Comparison of ENCODE assay signal across 8 mouse cellular contexts in the genomic region with DNA sequence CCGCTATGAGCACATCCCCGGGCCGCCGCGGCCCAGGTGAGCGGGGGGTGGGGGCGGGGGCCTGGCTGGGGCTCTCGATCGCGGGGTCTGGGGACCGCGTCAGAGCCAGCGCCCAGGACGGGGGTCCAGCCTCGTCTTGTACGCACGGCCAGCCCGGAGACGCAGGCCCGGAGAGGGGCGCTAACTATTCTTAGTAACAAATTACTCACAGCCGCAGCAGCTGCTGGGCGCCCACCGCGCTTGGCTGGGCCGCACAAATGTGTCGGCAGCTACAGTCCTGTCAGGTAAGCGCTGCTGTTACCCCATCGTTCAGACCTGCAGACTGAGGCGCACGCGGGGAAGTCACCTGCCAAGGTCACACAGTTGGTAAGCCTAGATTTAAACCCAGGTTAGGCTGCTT. TPM values are rescaled to one million over a fixed set of nuclear protein-coding genes. Genes with fewer than 3 reads are reported as not detected.
A peak's percentile ranks its signal among the peaks of the same experiment; 100 is the strongest.
DNase-seq lines count a peak whose midpoint lies in the region; ATAC-seq and TF ChIP-seq lines count a peak whose summit lies in the region.

No protein-coding gene starts in this region.

- peak overlapping the region; percentile 59 for H3K9ac ChIP-seq in heart, adult 2 months (ENCODE audit: low read depth, low read length)
- H3K9ac ChIP-seq in ES-Bruce4 (ENCODE audit: low read depth, poor library complexity, severe bottlenecking): no peak overlapping the region
- peak overlapping the region; percentile 66 for H3K9ac ChIP-seq in forebrain, embryonic 11.5 days (ENCODE audit: low read length)
- peak overlapping the region; percentile 76 for H3K9ac ChIP-seq in midbrain, embryonic 16.5 days (ENCODE audit: low read depth, low read length)

- TF ChIP-seq POLR2A in heart, adult 2 months (IDR thresholded peaks at IDR 0.05; ENCODE audit: insufficient read depth, low read depth, low read length): no peak
- TF ChIP-seq POLR2A in ES-Bruce4 (IDR thresholded peaks at IDR 0.05; ENCODE audit: insufficient read depth, low read length): no peak

- no peak overlapping the region; the same call in 1 of the 2 replicates for H3K27ac ChIP-seq in heart, adult 2 months
- no peak overlapping the region for H3K27ac ChIP-seq in ES-Bruce4 (ENCODE audit: insufficient read depth, low read length)
- no peak overlapping the region for H3K27ac ChIP-seq in forebrain, embryonic 11.5 days (ENCODE audit: low read depth, low read length)
- peak overlapping the region; percentile 78 for H3K27ac ChIP-seq in midbrain, embryonic 16.5 days (ENCODE audit: low read length)

- peak overlapping the region; percentile 57 for H3K4me3 ChIP-seq in heart, adult 2 months
- H3K4me3 ChIP-seq in ES-Bruce4 (ENCODE audit: low read depth, low read length): peak overlapping the region; percentile 66
- peak overlapping the region; percentile 53 for H3K4me3 ChIP-seq in forebrain, embryonic 11.5 days (ENCODE audit: low read depth, low read length)
- H3K4me3 ChIP-seq in midbrain, embryonic 16.5 days (ENCODE audit: low read depth, low read length): peak overlapping the region; percentile 70

- peaks cover 2% of the 10 kb centered on the region for H3K4me1 ChIP-seq in heart, adult 2 months (ENCODE audit: control insufficient read depth, insufficient read depth, low read length)
- H3K4me1 ChIP-seq in ES-Bruce4 (ENCODE audit: control insufficient read depth, insufficient read depth, low read length): no peaks in the 10 kb centered on the region
- H3K4me1 ChIP-seq in forebrain, embryonic 11.5 days (replicated peaks; ENCODE audit: control insufficient read depth, insufficient read depth, low read length): peaks cover 10% of the 10 kb centered on the region; the same call in 1 of the 2 replicates
- peaks cover 13% of the 10 kb centered on the region for H3K4me1 ChIP-seq in midbrain, embryonic 16.5 days (ENCODE audit: control insufficient read depth, insufficient read depth, low read length)

- H3K4me2 ChIP-seq in forebrain, embryonic 11.5 days (ENCODE audit: low read depth, low read length, severe bottlenecking): peak overlapping the region; percentile 97
- H3K4me2 ChIP-seq in midbrain, embryonic 16.5 days (ENCODE audit: low read length): peak overlapping the region; percentile 93

- H3K27me3 ChIP-seq in heart, adult 2 months (ENCODE audit: control insufficient read depth, insufficient read depth, low read length): no peaks in the 10 kb centered on the region
- H3K27me3 ChIP-seq in ES-Bruce4 (ENCODE audit: control insufficient read depth, insufficient read depth, low read length, poor library complexity, severe bottlenecking): no peaks in the 10 kb centered on the region
- no peaks in the 10 kb centered on the region for H3K27me3 ChIP-seq in forebrain, embryonic 11.5 days (ENCODE audit: control insufficient read depth, insufficient read depth, low read length)
- H3K27me3 ChIP-seq in midbrain, embryonic 16.5 days (ENCODE audit: control insufficient read depth, insufficient read depth, low read depth, low read length): no peaks in the 10 kb centered on the region

- no peaks in the 10 kb centered on the region for H3K36me3 ChIP-seq in heart, adult 2 months (ENCODE audit: control insufficient read depth, insufficient read depth, low read length)
- no peaks in the 10 kb centered on the region for H3K36me3 ChIP-seq in ES-Bruce4 (ENCODE audit: control insufficient read depth, insufficient read depth, low read length, poor library complexity, severe bottlenecking)
- no peaks in the 10 kb centered on the region for H3K36me3 ChIP-seq in forebrain, embryonic 11.5 days (ENCODE audit: control insufficient read depth, insufficient read depth, low read length)
- H3K36me3 ChIP-seq in midbrain, embryonic 16.5 days (ENCODE audit: control insufficient read depth, insufficient read depth, low read length): no peaks in the 10 kb centered on the region

- intact Hi-C loops in heart, adult 2 months (cut with DNase I): no loop called here

- DNase-seq in heart, adult 2 months: no peak
- no peak for DNase-seq in heart, adult 9 months (ENCODE audit: low spot score in 2 of 2)
- DNase-seq in forebrain, embryonic 11.5 days (ENCODE audit: low spot score): no peak
- peak; percentile 56 for DNase-seq in kidney, postnatal 10 days
- no peak for DNase-seq in adipocyte (ENCODE audit: low spot score)

- no peaks in the 10 kb centered on the region for H3K79me2 ChIP-seq in heart, adult 2 months (replicated peaks; ENCODE audit: control insufficient read depth, insufficient read depth, low read length)

- TF ChIP-seq EP300 in heart, adult 2 months (IDR thresholded peaks at IDR 0.05; ENCODE audit: insufficient read depth, low read depth, low read length): no peak
- no peak for TF ChIP-seq EP300 in ES-Bruce4 (IDR thresholded peaks at IDR 0.05; ENCODE audit: insufficient read depth, low read depth, low read length)

- no peak for ATAC-seq in forebrain, embryonic 11.5 days (replicated peaks; ENCODE audit: low FRiP score)
- ATAC-seq in midbrain, embryonic 16.5 days: no peak
- ATAC-seq in megakaryocyte progenitor cell, adult 5-6 weeks (replicated peaks; ENCODE audit: poor library complexity): no peak

- WGBS in heart, adult 2 months: 4% methylated on average over 32 of the region's 32 CpGs
- WGBS in forebrain, embryonic 11.5 days: 2% methylated on average over 32 of the region's 32 CpGs
- 1% methylated on average over 30 of the region's 32 CpGs for WGBS in midbrain, embryonic 16.5 days

- no peaks in the 10 kb centered on the region for H3K9me3 ChIP-seq in ES-Bruce4 (replicated peaks; ENCODE audit: control insufficient read depth, insufficient read depth, low read length, poor library complexity, severe bottlenecking)
- no peaks in the 10 kb centered on the region for H3K9me3 ChIP-seq in forebrain, embryonic 11.5 days (ENCODE audit: control insufficient read depth, low read length)
- H3K9me3 ChIP-seq in midbrain, embryonic 16.5 days (replicated peaks; ENCODE audit: control insufficient read depth, low read length, poor library complexity, severe bottlenecking): no peaks in the 10 kb centered on the region

- no peak for TF ChIP-seq CTCF in heart, adult 2 months (IDR thresholded peaks at IDR 0.05)
- no peak for TF ChIP-seq CTCF in ES-Bruce4 (IDR thresholded peaks at IDR 0.05; ENCODE audit: low read depth, low read length)

RNA-seq across cellular contexts. Expression of a gene that starts 0.3 kb away (rescaled TPM):
- total RNA-seq in heart, adult 2 months (2021): under 1 TPM; 0.41 to 0.47 TPM
- polyA plus RNA-seq in heart, adult 2 months (2012; rRNA removed): 1.3 and 1.8 TPM in 2 replicates
- polyA plus RNA-seq in ES-Bruce4 (2011; ENCODE audit: insufficient read depth, insufficient read length, low read depth, missing spikeins): 1.0 and 1.6 TPM in 2 replicates
- 16.3 and 18.4 TPM in 2 replicates for polyA plus RNA-seq in forebrain, embryonic 11.5 days (2014; fragmentation: Nextera tagmentation; extraction: Ambion mirVana)
- 28.1 and 36.2 TPM in 2 replicates for polyA plus RNA-seq in midbrain, embryonic 16.5 days (2015; fragmentation: Nextera tagmentation; extraction: Ambion mirVana)
- total RNA-seq in megakaryocyte progenitor cell, adult 5-6 weeks (2015): 0.10 and 0.51 TPM in 2 replicates
- total RNA-seq in megakaryocyte progenitor cell, adult 5-6 weeks (2017): not detected in 2 replicates

RNA-seq across cellular contexts. Expression of a gene that starts 28.5 kb away (rescaled TPM):
- 1 to 10 TPM; 1.2 to 1.5 TPM for total RNA-seq in heart, adult 2 months (2021)
- polyA plus RNA-seq in heart, adult 2 months (2012; rRNA removed): 1.6 and 1.8 TPM in 2 replicates
- 0.82 and 1.1 TPM in 2 replicates for polyA plus RNA-seq in ES-Bruce4 (2011; ENCODE audit: insufficient read depth, insufficient read length, low read depth, missing spikeins)
- polyA plus RNA-seq in forebrain, embryonic 11.5 days (2014; fragmentation: Nextera tagmentation; extraction: Ambion mirVana): 2.5 and 3.0 TPM in 2 replicates
- polyA plus RNA-seq in midbrain, embryonic 16.5 days (2015; fragmentation: Nextera tagmentation; extraction: Ambion mirVana): 2.7 and 2.9 TPM in 2 replicates
- not detected in 2 replicates for total RNA-seq in megakaryocyte progenitor cell, adult 5-6 weeks (2015)
- total RNA-seq in megakaryocyte progenitor cell, adult 5-6 weeks (2017): not detected in 2 replicates

RNA-seq across cellular contexts. Expression of a gene that starts 36.2 kb away (rescaled TPM):
- total RNA-seq in heart, adult 2 months (2021): 10 to 100 TPM; 73.5 to 84.7 TPM
- 68.7 and 112 TPM in 2 replicates for polyA plus RNA-seq in heart, adult 2 months (2012; rRNA removed)
- polyA plus RNA-seq in ES-Bruce4 (2011; ENCODE audit: insufficient read depth, insufficient read length, low read depth, missing spikeins): 9.4 and 9.5 TPM in 2 replicates
- 90.3 and 92.5 TPM in 2 replicates for polyA plus RNA-seq in forebrain, embryonic 11.5 days (2014; fragmentation: Nextera tagmentation; extraction: Ambion mirVana)
- polyA plus RNA-seq in midbrain, embryonic 16.5 days (2015; fragmentation: Nextera tagmentation; extraction: Ambion mirVana): 47.6 and 57.4 TPM in 2 replicates
- total RNA-seq in megakaryocyte progenitor cell, adult 5-6 weeks (2015): 0.07 TPM in 1 of 2 replicates, not detected in the other
- not detected in 2 replicates for total RNA-seq in megakaryocyte progenitor cell, adult 5-6 weeks (2017)

RNA-seq across cellular contexts. Expression of a gene that starts 59.3 kb away (rescaled TPM):
- total RNA-seq in heart, adult 2 months (2021): 10 to 100 TPM; 39.2 to 43.9 TPM
- polyA plus RNA-seq in heart, adult 2 months (2012; rRNA removed): 27.1 and 29.3 TPM in 2 replicates
- 21.0 and 22.0 TPM in 2 replicates for polyA plus RNA-seq in ES-Bruce4 (2011; ENCODE audit: insufficient read depth, insufficient read length, low read depth, missing spikeins)
- 18.0 and 18.8 TPM in 2 replicates for polyA plus RNA-seq in forebrain, embryonic 11.5 days (2014; fragmentation: Nextera tagmentation; extraction: Ambion mirVana)
- 13.2 and 13.5 TPM in 2 replicates for polyA plus RNA-seq in midbrain, embryonic 16.5 days (2015; fragmentation: Nextera tagmentation; extraction: Ambion mirVana)
- 0.39 and 0.64 TPM in 2 replicates for total RNA-seq in megakaryocyte progenitor cell, adult 5-6 weeks (2015)
- 0.46 and 1.6 TPM in 2 replicates for total RNA-seq in megakaryocyte progenitor cell, adult 5-6 weeks (2017)
